Mouse (Mus musculus) kidney, adult 2 months (tissue): Measurements from ENCODE around the gene Mgat1.

Experiments
- CTCF ChIP-seq: fragments of 200-500 bp; conservative IDR thresholded peaks from 2 replicates; pipeline ENCODE4 v1.5.1; 2011; ENCODE audit warnings: low read depth, mild to moderate bottlenecking, control low read depth, low read length, moderate library complexity, mixed read lengths; ENCODE audit not compliant: insufficient read depth, insufficient read length
- POLR2A ChIP-seq: fragments of 200-500 bp; IDR thresholded peaks from one replicate; pipeline ENCODE4 v1.6.1; 2011; ENCODE audit warnings: low read depth, low read length, control low read depth

- TF ChIP-seq POLR2A (no peak), CTCF (no peak)
Measured at GRCm38 (mm10) chr11:49240310-49240709, 3.7 kb upstream of the Mgat1 start.
